Mouse (Mus musculus) T-helper 17 cell (primary cell): ENCODE measurements around the gene Rimbp3.

ENCODE experiments used
- in situ Hi-C, 2 experiments: fragments of 300-600 bp; cut with MboI, MseI; formaldehyde crosslinking; loops; 1 replicate in 1 of 2; 2 replicates in 1 of 2; pipeline ENCODE4 v1.15.1; 2025; ENCODE audit warnings: high pct_unique_total_duplicates in 2 of 2

Rimbp3 gene

DNA sequence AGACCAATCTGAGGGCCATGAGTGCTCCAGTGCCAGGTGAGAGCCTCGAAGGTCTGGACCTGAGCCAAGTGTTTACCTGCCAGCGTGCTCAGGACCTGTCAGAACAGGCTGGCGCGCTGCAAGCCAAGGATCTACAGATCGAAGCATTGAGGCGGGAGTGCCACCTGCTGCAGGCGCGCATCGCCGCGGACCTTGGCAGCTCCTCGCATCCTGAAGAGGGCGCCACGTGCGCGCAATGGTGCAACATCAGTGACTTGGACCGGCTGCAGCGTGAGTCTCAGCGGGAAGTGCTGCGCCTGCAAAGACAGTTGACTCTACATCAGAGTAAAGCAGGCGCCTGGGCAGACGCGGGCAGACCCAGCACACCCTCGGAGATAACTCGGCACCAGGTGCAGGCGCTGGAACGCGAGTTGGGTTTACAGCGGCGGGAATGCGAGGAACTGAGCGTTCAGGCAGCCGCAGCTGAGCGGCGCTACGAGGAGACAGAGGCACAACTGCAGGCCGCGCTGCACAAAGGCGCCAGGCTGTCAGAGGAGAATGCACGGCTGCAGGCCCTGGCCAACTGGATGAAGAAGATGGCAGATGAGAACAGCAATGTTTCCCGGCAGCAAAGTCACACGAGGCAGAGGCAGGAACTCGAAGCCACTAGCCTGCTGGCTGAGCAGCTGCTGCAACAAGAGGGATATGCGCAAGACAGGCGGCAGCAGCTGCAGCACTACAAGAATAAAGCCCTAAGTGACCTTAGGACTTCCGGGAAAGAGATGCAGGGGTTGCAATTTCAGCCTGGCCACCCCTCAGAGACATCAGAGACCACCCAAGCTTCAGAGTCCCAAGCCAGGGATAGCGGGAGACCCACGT is 1.8 kb downstream of the Rimbp3 start:
- in situ Hi-C loops, result loop anchor here (5.0 to 10.0 kb wide), 6 partner anchors 62 to 995 kb away; partner anchors contain the start of genes Ess2 (in 1 of the 2), Lztr1 (in 1 of the 2), Pkp2 (in 1 of the 2) and Ppm1f (in 1 of the 2)

DNA sequence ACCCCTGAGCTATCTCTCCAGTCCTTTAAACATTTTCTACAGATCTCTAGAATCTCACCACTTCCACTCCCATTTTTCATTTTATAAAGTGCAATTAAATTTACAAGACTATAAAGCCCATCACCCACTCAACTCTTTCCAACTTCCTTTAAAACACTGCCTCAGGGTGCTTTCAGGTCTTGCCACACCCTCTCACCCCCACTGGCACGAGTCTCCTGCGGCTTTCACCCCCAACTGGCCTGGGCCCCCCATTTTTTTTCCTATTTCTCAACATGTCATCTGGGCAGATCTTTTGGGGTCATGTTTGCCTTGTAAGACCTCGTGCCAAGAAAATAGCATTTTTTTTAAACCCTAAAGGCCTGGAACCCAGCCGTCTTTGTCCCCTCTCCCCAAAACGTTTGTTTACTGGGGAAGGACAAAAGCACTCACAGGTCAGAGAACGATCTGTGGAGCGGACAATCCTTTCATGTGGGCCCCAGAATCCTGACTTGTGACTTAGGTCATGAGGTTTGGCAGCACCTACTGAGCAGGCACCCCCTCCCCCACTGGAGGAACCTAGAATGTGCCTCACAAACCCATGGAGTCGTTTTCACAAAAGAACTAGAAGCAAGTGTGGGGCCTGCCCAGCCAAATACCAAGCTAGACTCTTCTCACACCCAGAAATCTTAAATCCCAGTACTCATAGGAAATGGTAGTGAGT is 8.7 kb downstream of the Rimbp3 start:
- in situ Hi-C loops, result no loop called here

DNA sequence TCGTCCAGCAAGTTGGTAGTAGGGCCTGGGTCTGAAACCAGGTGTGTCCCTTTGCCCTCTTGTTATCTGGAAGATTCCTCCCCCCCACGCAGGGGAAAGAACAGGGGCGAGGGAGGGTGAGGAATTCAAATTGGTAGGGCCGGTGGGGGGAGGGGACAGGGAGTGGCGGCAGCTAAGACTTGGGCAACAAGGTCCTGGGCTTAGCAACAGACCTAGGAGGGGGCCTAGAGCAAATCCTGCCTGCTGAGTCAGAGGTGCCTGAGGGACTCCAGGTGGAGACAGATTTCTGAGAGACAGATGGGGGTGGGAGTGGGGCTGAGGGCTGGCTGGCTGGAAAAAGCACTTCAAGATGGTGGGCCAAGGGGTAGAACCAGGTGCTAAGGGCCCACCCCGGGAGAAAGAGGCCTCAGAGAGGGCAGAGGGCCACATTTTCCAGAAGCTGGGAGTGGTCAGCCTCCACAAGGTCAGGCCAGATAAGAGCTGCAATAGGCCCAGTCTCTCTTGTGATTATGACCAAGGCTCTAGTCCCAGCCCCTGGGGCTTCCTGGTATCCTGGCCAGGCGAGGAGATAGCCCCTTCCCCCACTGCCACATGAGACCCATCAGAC is 11.8 kb downstream of the Rimbp3 start:
- in situ Hi-C loops, result no loop called here

DNA sequence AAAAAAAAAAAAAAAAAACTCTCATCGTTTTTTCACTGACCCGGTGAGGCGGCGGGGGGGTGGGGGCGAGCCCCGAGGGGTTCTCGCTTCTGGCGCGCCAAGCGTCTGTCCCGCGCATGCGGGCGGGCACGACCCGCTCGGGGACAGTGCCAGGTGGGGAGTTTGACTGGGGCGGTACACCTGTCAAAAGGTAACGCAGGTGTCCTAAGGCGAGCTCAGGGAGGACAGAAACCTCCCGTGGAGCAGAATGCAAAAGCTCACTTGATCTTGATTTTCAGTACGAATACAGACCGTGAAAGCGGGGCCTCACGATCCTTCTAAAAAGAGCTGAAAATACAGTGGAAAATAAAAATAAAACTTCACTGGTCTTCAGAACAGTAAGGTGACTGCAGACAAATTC is 13.8 kb downstream of the Rimbp3 start:
- in situ Hi-C loops, result no loop called here

DNA sequence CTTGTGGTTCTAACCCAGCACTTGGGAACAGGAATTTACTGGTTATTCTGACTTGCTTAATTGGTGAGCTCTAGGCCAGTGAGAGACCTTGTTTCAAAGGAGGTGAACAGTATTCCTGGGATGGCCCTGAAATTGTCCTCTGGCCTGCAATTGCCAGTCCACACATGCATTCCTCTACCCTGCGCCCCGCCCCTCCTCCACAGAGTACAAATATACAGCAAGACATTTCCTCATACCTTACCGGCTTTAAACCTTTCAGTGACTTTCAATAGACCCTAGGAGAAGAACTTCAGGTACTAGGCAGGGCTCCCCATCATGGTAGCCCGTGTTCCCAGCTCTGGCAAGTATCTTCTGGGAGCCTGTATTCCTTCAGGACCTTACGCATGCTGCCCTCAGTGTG is 17.2 kb downstream of the Rimbp3 start:
- in situ Hi-C loops, result no loop called here

DNA sequence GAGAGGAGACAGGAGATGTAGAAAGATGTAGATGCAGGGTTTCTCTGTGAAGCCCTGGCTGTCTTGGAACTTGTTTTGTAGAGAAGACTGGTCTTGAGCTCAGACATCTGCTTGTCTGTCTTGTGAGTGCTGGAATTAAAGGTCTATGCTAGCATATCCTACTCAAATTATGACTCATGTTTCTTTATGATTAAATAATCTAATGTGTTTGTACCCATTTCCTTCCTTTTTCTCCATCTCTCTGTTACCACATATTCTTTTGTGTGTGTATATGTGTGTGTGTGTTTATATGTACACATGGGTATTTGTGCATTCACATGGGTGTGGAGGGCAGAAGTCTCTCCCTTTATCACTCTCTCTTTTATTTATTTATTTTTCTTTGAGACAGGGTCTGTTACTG is 18.1 kb downstream of the Rimbp3 start:
- in situ Hi-C loops, result no loop called here

DNA sequence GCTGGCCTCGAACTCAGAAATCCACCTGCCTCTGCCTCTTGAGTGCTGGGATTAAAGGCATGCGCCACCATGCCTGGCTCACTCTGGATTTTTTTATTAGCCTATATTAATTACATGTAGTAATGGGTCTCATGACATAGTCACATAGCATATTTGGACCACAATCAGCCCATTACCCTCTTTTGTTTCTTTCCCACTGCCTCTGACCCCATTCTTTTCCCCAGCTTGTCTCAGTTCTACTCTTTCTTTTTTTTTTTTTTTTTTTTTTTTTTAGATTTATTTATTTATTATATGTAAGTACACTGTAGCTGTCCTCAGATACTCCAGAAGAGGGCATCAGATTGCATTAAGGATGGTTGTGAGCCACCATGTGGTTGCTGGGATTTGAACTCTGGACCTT is 23.1 kb downstream of the Rimbp3 start:
- in situ Hi-C loops, result loop anchor here in 1 of 2 experiments (10.0 kb wide), 1 partner anchor 723 kb away; no protein-coding TSS in a partner anchor

DNA sequence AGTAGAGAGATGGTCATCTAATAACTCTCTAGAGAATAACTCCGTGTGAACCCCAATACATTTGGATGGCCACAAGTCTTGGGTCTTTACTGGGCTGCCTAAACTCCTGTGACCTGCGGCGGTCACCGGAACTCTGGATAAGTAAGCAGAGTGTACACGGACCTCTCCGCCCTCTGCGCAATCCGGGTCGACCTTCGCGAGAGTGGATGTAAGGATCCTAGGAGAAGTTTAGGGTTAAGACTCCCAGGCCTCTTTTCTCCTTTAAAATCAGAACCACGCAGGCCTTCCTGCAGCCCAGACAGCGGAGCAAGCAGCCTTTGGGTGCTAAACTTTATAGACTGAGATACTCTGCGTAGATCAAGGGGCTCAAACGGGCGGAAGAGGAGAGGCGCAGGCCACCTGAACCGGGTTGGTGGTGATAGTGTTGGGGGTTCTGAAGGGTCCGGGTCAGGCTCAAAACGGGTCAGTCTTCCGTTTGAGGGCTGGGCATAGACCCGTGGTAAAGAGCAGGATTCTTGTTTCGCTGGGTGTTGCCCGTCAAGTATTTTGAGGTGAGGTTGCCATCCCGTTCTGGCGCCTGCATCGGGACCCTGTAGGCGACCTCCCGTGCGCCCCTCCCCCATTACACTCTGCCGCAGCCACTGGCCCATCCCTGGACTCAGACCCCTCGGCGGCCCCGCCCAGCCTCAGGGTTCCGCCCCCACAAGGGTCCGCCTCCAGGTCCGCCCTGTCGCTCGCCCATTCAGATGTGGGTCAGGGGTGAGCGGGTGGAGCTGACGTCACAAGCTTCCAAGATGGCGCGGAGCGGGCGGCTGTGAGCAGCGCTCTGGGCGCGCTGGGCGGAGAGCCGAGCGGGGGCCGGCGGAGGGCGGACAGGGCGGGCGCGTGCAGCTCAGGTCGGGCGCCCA is 24.6 kb downstream of the Rimbp3 start, which contains the start of gene Hic2:
Gene Hic2, plus strand, starts transcription at position 779 of the 908 bp plus-strand sequence.
- in situ Hi-C loops, result loop anchor here in 1 of 2 experiments (10.0 kb wide), 1 partner anchor 722 kb away; no protein-coding TSS in a partner anchor

DNA sequence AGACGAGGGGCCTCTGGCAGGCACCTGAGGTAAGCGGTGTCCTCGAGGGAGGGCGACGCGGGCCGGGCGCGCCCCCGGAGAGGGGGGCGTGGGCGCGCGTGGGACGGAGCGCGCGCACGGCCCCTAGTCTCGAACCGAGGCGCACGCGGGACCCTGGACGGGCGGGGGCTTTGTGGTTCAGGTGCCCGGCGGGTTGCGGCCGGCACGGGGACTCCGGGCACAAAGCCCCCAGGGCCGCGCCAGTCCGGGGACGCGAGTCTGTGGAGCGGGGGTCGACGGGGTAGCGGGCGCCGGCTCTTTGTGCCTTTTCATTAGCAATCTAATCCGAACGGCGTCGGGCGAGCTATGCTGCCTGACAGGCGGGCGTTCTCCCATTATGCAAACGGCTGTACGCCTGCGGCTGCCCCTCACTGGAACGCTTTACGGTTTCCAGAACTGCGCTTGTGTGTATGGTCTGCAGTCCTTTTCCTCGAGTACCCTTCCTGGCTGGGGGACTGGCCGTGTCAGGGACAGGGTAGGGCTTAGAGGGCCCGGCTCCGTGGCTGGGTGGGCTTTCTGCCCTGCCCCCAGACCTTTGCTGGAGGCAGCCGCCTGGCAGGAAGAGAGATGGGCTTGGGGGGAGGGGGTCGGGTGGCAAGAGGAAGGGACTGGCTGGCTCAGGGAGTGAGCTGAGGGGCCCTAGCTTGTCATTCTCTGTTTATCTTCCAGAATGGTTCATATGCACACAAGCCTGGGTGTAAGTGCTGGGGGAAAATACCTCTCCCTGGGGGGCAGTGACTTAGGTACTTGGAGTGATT is 25.5 kb downstream of the Rimbp3 start:
- in situ Hi-C loops, result loop anchor here in 1 of 2 experiments (10.0 kb wide), 1 partner anchor 721 kb away; no protein-coding TSS in a partner anchor

DNA sequence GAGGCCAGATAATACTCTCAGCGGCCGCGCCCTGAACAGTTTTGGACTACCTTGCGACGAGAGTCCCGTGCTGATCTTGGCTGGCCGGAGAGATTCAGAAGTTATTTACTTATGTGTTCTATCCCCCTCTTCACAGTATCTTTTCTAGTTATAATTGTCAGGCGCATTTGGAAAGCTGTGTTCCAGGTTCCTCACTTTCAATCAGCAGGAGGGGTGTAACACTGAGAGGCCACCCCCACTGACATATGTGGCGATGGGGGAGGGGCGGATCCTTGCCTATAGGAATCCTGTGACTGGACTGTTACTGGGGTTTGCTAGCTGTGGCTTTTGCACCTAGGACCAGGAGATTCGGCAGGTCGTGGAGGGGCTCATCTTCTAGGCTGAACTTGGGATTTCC is 26.1 kb downstream of the Rimbp3 start:
- in situ Hi-C loops, result loop anchor here in 1 of 2 experiments (10.0 kb wide), 1 partner anchor 720 kb away; no protein-coding TSS in a partner anchor

DNA sequence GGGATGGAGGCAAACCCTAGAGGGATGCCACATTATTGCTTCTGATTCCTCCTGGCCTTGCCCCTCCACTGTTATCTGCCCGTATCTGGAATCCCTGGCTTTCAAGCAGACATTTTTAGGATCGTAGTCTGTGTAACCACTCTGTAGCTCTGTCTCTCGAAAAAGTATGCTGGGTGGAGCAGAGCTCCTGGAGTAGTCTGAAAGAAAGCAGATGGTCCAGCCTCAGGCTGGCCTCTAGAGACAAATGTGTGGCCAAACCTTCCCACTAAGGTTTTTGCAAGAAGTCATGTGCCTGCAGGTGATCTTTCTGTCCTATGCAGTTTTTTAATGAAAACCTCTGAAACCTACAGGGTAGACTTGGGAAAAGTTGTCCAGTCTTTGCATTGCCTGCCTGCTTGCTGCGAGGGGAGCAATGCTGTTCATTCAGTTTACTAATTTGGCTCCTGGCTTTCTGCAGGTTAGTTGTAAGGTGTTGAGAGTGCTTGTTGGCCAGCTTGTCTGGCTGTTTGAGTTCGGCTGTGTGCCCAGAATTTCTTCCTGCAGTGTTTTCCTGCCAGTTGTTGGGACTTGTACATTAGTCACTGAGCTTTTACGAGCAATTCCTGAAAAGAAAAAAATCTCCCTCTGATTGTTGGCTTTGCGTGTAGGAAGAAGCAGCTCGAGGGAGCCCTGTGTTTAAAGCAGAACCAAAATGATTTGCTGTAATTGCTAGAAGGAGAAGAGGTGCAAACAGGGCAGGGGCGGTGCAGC is 26.7 kb downstream of the Rimbp3 start:
- in situ Hi-C loops, result loop anchor here in 1 of 2 experiments (10.0 kb wide), 1 partner anchor 720 kb away; no protein-coding TSS in a partner anchor

DNA sequence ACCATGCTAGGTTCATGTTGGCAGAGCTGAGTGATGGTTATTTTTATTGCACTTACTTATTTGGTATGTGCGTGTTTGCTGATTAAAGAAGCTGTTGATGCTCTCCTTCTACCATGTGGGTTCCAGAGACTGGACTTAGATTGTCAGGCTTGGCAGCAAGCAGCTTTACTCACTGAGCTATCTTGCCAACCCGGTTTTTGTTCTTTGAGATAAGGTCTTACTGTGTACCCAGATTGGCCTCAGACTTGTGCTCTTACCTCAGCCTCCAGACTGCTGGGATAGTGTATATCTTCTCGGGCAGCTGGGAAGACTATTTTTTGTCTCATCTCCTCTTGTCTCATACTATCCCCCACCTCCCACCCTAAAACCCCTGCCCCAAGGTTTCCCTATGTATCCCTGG is 29.2 kb downstream of the Rimbp3 start:
- in situ Hi-C loops, result loop anchor here in 1 of 2 experiments (10.0 kb wide), 1 partner anchor 717 kb away; no protein-coding TSS in a partner anchor

DNA sequence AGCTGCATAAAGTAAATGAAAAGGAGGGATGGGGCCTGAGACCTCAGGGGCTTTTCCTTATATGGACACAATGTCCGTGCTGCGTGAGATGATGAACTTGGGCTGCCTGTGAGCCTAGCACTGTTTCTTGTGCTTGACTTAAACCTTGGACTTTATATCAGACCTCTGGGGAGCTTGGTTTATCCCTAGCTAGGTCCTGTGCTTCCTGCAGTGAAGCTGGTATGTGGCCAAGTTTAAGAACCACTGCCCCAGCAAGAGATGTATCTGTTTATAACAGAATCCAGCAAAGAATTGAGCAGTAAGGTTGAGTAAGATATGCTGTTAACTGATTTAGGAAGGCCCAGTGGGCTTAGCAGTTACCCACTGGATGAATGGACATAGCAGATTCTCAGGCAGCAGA is 31.0 kb downstream of the Rimbp3 start:
- in situ Hi-C loops, result loop anchor here in 1 of 2 experiments (10.0 kb wide), 1 partner anchor 715 kb away; no protein-coding TSS in a partner anchor

DNA sequence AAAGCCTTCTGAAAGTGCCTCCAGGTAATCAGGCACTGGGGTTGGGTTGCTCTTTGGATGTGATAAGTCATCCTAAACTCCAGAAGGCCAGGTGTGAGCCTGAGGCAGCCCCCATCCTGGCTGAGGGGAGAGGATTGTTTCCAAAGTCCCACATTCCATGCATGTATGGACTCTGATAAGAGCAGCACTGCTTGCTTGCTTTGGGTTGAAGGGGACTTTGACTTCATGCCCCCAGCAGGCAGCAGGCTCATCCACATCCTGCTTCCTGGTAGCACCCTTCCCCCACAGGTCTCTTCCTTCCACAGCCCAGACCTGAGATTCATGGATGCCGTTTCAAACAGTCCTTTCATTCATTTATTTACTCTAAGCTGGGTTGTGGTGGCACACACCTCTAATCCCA is 35.3 kb downstream of the Rimbp3 start:
- in situ Hi-C loops, result no loop called here

DNA sequence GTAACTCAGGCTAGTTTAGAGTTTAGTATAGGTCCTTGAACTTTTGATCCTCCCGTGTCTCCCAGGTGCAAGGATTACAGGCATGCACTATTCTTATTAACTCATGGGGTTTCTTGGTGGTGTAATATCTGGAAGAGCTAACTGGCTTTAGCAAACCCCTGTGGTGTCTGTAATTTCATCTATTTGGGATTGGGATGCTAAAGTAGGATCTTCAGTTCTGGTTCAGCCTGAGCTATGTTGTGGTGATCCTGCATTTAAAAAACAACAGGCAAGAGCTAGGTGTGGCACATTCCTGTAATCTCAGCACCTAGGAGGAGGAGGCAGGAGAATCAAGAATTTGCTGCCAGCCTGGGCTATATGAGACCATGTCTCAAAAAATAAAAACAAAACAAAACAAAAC is 36.6 kb downstream of the Rimbp3 start:
- in situ Hi-C loops, result no loop called here

DNA sequence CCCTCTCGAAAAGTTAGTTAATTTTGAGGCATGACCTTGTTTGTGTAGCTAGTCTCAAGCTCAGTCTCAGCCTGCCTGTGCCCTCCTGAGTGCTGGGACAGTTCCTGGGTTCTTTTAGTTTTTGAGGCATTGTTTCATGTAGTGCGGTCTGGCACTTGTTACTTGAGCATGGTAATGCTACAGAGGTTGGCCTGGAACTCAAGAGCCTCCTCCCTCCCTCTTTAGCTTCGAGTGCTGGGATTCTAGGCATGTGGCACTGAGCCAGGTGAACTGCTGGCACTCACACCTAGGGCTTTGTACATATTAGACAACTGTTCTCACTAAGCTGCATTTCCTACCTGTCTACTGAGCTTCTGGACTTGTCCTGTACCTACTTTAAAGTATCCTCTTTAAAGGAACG is 39.3 kb downstream of the Rimbp3 start:
- in situ Hi-C loops, result no loop called here

DNA sequence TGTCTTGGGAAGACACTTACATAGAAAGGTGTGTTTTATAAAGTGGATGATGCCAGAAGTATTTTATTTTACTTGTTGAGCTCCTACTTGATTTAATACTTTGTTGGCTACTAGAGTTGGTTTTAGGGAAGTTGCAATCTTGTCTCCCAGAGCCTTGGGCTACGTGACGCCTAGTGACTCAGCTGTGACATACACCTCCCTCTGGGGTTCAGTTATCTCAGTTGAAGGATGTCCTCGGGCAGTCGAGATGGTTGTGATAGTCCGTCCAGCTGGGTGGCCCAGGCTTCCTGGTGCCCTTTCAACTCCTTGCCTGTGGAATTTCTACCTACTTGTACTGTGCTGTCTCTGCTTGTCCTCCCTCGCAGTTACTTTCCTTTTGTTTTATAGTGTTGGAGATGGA is 40.7 kb downstream of the Rimbp3 start:
- in situ Hi-C loops, result no loop called here

DNA sequence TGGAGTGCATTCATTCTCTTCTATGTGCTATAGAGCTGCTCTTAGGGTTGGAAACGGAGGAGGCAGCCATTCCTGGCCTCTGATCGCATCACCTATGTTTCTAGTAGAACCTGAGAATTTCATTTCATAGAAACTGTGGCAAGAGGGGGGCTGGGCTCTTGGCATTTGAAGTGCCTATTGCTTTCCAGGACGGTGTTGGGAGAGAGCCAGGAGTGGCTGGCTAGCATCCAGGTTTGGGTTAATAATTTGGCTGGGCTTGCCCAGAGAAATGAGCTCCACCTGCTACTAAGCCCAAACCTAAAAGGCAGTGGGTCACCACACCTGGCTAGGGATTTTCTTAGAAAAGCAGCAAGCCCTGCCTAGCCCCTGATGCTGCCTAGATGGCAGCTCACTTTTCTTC is 43.1 kb downstream of the Rimbp3 start:
- in situ Hi-C loops, result no loop called here

DNA sequence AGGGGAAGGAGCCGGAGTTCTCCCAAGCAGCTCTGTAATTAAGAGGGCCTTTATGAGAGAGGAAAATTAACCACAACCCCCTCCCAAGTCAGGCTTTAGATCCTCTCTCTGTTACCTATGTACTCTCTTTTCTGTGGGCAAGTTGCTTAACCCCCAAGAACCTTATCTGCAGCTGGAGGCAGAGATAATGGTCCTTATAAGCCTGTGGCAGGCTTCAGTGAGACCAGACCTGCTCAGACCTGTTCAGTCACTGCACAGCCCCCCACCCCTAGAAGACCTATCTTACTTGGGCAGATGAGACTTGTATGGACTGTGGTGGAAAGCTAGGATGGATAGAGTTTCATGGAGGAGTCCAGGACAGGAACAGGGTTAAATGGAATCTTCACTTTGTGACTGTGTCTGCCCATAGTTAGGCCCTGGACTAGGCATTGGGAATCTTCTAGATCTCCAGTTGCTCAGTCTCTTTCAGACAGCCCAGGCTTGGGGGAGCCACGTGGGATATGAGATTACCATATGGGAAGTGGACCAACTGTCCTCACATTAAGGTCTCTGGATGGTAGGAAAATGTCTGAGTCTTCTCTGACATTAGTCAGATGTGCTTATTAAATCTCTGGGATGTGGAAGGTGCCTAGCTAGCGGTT is 43.8 kb downstream of the Rimbp3 start:
- in situ Hi-C loops, result no loop called here
